Mouse (Mus musculus): Measurements from ENCODE around the gene Plekhg1. TPM values are rescaled to one million over a fixed set of nuclear protein-coding genes. Genes with fewer than 3 reads are reported as not detected.

Gene Plekhg1
- polyA plus RNA-seq, 1 experiment from 2014 or later, result 0.05 TPM

DNA sequence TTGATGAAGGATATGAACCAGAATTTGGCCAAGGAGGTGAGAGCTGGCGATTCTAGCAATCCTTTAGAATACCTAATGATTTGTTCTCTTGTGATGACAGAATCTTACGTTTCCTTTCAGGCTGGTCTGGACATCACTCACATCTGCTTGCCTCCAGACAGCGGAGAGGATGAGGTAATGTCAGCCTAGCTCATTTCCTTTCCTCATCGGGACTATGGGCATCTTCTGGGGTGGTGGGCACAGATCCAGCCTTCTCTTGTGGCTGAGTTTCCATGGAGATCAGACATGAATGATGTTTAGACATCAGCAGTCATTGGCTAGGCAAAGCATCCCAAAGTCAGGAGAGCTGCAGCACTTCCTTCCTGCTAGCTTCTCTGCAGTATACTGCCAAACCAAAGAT lies 240.1 kb downstream of the Plekhg1 start:
- in situ Hi-C loops (cut with MboI; ENCODE audit: low pct_unique_long_range_greater_than_20kb), result loop anchor here (25.0 kb wide), 4 partner anchors 632 to 1832 kb away; partner anchors contain the start of genes Esr1, Fbxo5 and Mtrf1l
- no peak for DNase-seq (ENCODE audit: low read depth, low spot score)
- ChIA-PET POLR2A (no interaction called here), CTCF (interaction anchor here (4.2 kb wide), 1 partner anchor 16 kb away, joined by 19 read pairs; no protein-coding TSS in a partner anchor)
- no peak for TF ChIP-seq CTCF (IDR thresholded peaks at IDR 0.05)
- ATAC-seq, result no peak
- no peaks in the 10 kb centered on the region for H3K27me3 ChIP-seq

DNA sequence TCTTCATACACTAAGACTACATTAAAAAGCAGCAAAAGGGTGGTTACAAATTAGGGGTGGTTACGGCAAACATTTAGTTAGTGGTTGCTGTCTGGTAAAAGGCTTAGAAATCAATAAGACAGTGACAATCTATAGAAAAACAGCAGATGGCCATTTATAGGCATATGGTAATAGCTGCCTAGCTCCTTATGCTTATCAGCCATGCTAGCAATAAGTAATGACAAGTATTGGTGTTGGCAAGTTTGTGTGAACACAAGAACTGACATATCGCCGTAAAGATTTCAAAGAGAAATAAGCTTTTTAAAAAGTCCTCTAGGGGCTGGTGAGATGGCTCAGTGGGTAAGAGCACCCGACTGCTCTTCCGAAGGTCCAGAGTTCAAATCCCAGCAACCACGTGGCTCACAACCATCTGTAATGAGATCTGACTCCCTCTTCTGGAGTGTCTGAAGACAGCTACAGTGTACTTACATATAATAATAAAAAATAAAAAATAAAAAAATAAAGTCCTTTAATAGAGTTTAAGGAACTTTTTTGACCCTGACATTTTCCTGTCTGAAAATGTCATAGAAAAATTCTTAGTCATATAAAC lies 250.2 kb downstream of the Plekhg1 start:
- in situ Hi-C loops (cut with MboI; ENCODE audit: low pct_unique_long_range_greater_than_20kb), result loop anchor here (25.0 kb wide), 4 partner anchors 622 to 1822 kb away; partner anchors contain the start of genes Esr1, Fbxo5 and Mtrf1l
- no peak for ATAC-seq
- H3K27me3 ChIP-seq, result no peaks in the 10 kb centered on the region

DNA sequence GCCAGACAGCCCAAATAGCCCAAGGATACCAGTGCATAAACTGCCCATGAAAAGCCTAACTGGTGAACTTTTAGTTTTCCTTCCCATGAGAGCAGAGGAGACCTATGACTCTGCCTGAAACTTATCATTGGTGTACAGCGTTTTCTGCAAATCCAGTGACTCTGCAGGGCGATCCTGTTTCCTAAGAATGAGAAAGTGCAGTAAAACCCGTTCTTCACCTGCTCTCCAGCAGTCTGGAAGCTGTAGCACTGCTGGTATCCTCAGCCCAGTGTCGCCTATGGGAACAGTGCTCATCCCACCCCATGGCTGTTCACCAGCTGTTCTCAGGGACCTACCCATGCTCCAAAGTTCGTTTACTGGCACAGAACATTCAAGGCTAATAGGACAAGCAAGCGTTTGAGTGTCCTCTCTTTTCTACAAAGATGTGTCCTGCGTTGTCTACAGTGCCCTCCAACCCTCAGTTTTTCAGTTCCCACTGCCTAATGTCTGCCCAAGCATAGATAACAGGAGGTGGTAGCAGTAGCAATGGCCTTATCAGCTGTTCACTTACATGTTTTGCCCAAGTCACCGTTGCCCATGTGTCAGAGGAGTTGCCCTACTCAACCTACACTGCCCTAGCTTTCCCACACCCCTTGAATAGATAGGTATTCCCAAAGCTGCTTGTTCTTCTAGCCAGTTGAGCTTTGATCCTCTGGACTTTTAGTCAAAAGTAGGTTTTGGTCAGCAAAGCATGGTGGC lies 253.4 kb downstream of the Plekhg1 start:
- in situ Hi-C loops (cut with MboI; ENCODE audit: low pct_unique_long_range_greater_than_20kb), result loop anchor here (25.0 kb wide), 4 partner anchors 619 to 1819 kb away; partner anchors contain the start of genes Esr1, Fbxo5 and Mtrf1l
- TF ChIP-seq CTCF (IDR thresholded peaks at IDR 0.05), result no peak
- ATAC-seq (no peak), DNase-seq (ENCODE audit: low read depth, low spot score) (no peak)
- ChIA-PET CTCF (no interaction called here), POLR2A (no interaction called here)
- no peaks in the 10 kb centered on the region for H3K27me3 ChIP-seq

More for the DNA sequence above, 250.2 kb downstream of the Plekhg1 start:
- ChIA-PET POLR2A (no interaction called here), CTCF (interaction anchor here (0.9 to 1.0 kb wide), 2 partner anchors 8 to 414 kb away, joined by 3 read pairs; no protein-coding TSS in a partner anchor)
- no peak for DNase-seq (ENCODE audit: low read depth, low spot score)
- TF ChIP-seq CTCF (IDR thresholded peaks at IDR 0.05), result no peak

DNA sequence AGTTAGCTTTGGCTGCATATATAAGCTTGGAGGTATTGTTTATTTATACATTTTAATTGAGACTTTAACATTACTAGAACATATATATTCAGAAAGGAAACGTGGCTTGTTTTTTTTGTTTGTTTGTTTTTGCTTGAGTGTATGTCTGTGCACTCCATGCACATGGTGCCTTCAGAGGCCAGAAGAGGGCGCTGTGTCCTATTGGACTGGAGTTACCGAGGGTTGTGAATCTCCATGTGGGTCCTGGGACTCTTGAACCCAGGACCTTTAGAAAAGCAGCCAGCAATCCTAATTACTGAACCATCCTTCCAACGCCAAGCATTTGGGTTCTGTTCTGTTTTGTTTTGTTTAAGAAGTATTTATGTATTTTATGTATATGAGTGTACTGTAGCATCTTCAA lies 255.1 kb downstream of the Plekhg1 start:
- CTCF ChIA-PET, result interaction anchor here (0.7 to 2.4 kb wide), 4 partner anchors 13 to 415 kb away, joined by 3 to 19 read pairs (median 4); no protein-coding TSS in a partner anchor
- H3K27me3 ChIP-seq, result no peaks in the 10 kb centered on the region
- no peak for DNase-seq (ENCODE audit: low read depth, low spot score)
- peak; percentile 61 for TF ChIP-seq CTCF (IDR thresholded peaks at IDR 0.05)
- in situ Hi-C loops (cut with MboI; ENCODE audit: low pct_unique_long_range_greater_than_20kb), result loop anchor here (5.0 to 25.0 kb wide), 5 partner anchors 352 to 1817 kb away; partner anchors contain the start of genes Esr1, Fbxo5 and Mtrf1l
- ATAC-seq, result no peak
- POLR2A ChIA-PET, result no interaction called here

DNA sequence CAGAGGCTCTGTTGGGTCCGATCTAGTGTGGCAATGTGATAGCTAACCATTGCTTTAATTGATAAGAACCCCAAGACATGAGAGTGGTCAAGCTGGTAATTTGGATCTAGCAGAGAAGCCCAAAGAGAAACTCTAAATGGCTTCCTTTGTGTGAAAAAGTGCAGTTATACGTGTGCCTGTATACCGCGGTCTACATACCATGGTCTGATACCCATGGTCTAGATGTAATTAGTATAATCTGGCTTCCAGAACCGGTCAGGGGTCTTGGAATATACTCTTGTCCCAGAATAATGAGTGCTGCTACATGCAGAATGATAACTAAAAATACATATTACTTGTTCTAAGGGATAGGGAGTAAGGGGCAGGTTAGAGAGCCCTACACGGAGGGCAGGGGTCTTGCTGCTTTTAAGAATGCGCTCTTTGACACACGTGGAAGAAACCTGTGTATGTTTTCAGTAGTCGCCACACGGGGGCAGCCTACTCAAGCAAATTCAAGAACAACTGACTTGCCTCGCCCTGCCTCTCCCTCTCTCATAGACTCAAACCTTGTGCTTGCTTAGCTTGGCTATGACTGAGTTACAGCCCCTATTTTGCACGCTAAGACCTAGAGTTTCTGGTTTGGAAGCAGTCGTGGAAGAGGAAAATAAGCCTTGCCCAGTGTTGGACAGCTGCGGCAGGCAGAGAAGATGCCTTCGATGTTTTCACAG lies 256.2 kb downstream of the Plekhg1 start:
- ATAC-seq (peak; percentile 56), DNase-seq (ENCODE audit: low read depth, low spot score) (no peak)
- in situ Hi-C loops (cut with MboI; ENCODE audit: low pct_unique_long_range_greater_than_20kb), result loop anchor here (5.0 to 25.0 kb wide), 5 partner anchors 351 to 1816 kb away; partner anchors contain the start of genes Esr1, Fbxo5 and Mtrf1l
- POLR2A ChIA-PET, result interaction anchor here (0.6 kb wide), 1 partner anchor 348 kb away, joined by 3 read pairs; no protein-coding TSS in a partner anchor
- CTCF ChIA-PET, result interaction anchor here (0.9 to 2.4 kb wide), 12 partner anchors 8 to 414 kb away, joined by 3 to 19 read pairs (median 4); no protein-coding TSS in a partner anchor
- no peaks in the 10 kb centered on the region for H3K27me3 ChIP-seq
- peak; percentile 83 for TF ChIP-seq CTCF (IDR thresholded peaks at IDR 0.05)

DNA sequence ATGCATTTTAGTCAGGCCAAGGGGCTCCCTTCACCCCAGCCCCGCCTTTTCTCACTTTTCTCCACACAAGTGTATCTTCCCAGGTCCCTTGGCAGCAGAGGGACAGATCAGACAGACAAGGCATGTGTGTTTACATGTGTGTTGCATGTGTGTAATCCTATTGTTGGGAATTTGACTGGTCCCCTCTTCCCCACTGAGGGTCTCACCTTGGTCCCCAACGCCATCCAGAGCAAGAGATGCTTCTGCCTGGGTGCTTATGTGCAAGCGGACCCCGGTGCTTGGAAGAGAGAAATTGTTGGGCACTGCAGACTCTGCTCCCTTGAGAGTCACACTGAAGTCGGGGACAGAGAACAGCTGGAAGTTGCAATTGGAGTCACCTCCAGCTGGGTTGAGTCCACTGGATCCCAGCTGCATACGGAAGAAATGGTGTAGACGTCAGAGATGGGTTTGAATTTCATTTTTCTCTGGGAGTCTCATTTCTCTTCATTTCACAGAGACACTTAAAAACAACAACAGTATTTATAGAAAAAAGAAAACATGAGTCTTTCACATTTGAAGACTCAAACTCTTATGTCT lies 257.8 kb downstream of the Plekhg1 start:
- ATAC-seq (no peak), DNase-seq (ENCODE audit: low read depth, low spot score) (no peak)
- in situ Hi-C loops (cut with MboI; ENCODE audit: low pct_unique_long_range_greater_than_20kb), result loop anchor here (5.0 to 25.0 kb wide), 5 partner anchors 349 to 1814 kb away; partner anchors contain the start of genes Esr1, Fbxo5 and Mtrf1l
- POLR2A ChIA-PET, result no interaction called here
- CTCF ChIA-PET, result interaction anchor here (1.3 to 1.9 kb wide), 3 partner anchors 8 to 374 kb away, joined by 3 to 8 read pairs (median 5); no protein-coding TSS in a partner anchor
- no peaks in the 10 kb centered on the region for H3K27me3 ChIP-seq
- TF ChIP-seq CTCF (IDR thresholded peaks at IDR 0.05), result no peak

DNA sequence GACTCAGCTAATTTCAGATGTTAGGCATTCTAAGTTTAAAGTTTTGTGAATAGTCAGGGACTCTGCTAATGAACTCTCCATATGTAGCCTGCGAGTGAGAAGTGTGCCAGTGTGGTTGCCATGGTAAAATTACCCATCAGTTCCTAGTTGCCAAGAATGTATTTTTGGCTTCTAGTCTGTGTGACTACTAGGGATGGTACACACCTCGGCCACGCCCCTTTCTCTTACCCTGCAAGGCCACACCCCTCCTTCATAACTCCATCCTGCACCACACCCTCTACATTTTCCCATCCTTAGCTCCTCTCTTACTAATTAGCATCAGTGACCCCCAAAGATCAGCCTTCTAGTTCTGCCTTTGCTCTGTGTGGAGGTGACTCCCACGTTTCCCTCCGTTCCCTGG lies 262.5 kb downstream of the Plekhg1 start:
- in situ Hi-C loops (cut with MboI; ENCODE audit: low pct_unique_long_range_greater_than_20kb), result no loop called here
- ATAC-seq (no peak), DNase-seq (ENCODE audit: low read depth, low spot score) (no peak)
- no peak for TF ChIP-seq CTCF (IDR thresholded peaks at IDR 0.05)
- ChIA-PET CTCF (no interaction called here), POLR2A (no interaction called here)
- no peaks in the 10 kb centered on the region for H3K27me3 ChIP-seq

DNA sequence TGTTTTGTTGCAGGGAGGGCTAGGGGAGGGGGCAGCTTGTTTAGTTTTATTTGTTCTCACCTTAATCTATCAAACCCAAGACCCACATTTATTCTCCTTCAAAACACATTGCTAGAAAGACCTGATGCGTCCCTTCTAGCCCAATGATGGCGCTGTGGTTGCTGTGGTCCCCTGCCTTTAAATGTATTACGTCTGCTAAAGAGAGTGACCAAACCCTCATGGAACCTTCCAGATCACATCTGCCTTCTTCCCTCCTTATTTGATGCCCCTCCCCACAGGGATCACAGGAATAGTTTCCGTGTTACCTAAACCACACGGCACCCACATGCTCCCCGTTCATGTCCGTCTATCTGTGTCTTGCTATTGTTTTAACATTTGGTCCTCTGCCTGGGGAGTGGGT lies 265.0 kb downstream of the Plekhg1 start:
- no peak for TF ChIP-seq CTCF (IDR thresholded peaks at IDR 0.05)
- H3K27me3 ChIP-seq, result no peaks in the 10 kb centered on the region
- ATAC-seq (no peak), DNase-seq (ENCODE audit: low read depth, low spot score) (no peak)
- in situ Hi-C loops (cut with MboI; ENCODE audit: low pct_unique_long_range_greater_than_20kb), result no loop called here
- POLR2A ChIA-PET, result no interaction called here
- CTCF ChIA-PET, result no interaction called here

DNA sequence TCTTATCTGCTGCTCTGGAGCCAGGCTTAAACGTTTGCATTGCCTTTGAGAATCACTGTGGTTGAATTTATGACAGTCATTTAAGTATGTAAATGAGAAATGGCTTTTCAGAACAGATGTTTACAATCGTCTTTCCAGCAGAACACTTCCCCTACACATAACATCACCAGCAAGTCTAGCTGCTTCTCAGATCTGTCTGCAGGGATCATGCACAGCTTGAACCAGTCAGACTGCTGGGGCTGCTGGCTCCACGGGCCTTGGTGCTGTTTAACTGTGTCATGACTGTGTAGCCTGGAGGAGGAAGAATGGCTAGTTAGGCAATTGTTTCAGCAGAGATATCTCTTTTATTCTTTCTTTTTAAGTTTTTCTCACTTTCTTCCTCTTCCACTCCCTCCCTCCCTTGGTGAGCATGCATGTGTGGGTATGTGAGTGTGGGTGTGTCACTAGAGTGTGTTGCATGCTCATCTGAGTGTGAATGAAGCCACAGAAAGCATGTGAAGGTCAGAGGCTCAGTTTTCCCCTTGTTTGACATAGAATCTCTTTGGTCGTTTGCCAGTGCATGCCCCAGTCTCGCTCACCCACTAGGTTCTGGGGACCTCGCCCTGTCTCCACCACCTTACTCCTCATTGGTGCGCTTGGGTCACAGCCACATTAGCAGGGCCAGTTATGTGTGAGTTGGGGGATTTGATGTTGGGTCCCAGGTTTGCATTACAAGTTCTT lies 266.3 kb downstream of the Plekhg1 start:
- in situ Hi-C loops (cut with MboI; ENCODE audit: low pct_unique_long_range_greater_than_20kb), result no loop called here
- CTCF ChIA-PET, result interaction anchor here (0.7 kb wide), 1 partner anchor 9 kb away, joined by 5 read pairs; no protein-coding TSS in a partner anchor
- POLR2A ChIA-PET, result no interaction called here
- TF ChIP-seq CTCF (IDR thresholded peaks at IDR 0.05), result no peak
- ATAC-seq (no peak), DNase-seq (ENCODE audit: low read depth, low spot score) (no peak)
- H3K27me3 ChIP-seq, result no peaks in the 10 kb centered on the region

Other genes starting within 250 kb of the Plekhg1 start
- not detected for gene Iyd, start 200.1 kb upstream of the Plekhg1 start, polyA plus RNA-seq (2021)
- 19.1 TPM for gene Mthfd1l, start 232.8 kb downstream of the Plekhg1 start, polyA plus RNA-seq (2021)